Mouse (Mus musculus) kidney, embryonic 14.5 days (tissue): ENCODE results near the gene Six4. TPM values are rescaled to one million over a fixed set of nuclear protein-coding genes. Genes with fewer than 3 reads are reported as not detected.

Experiments used
- ATAC-seq: fragments of 200-750 bp; cut with Nextera tagmentation; 2 replicates; pipeline ENCODE4 v1.8.0; 2017; ENCODE audit warnings: moderate number of reproducible peaks, mild to moderate bottlenecking, moderate TSS enrichment, moderate library complexity; ENCODE audit not compliant: low FRiP score, low TSS enrichment
- H3K27ac ChIP-seq: fragments of 300-500 bp; sonication (generic); 2 replicates; pipeline ENCODE4 v1.5.1; 2014; ENCODE audit warnings: low read depth, mild to moderate bottlenecking, low read length, moderate library complexity, mixed read lengths
- H3K27me3 ChIP-seq: fragments of 300-500 bp; sonication (generic); 2 replicates; pipeline ENCODE4 v1.6.1; 2014; ENCODE audit warnings: mild to moderate bottlenecking, low read length; ENCODE audit not compliant: control insufficient read depth, insufficient read depth
- H3K36me3 ChIP-seq: fragments of 300-500 bp; sonication (generic); 2 replicates; pipeline ENCODE4 v1.6.1; 2014; ENCODE audit warnings: low read length, mixed read lengths; ENCODE audit not compliant: control insufficient read depth, insufficient read depth
- H3K4me1 ChIP-seq: fragments of 300-500 bp; sonication (generic); 2 replicates; pipeline ENCODE4 v1.6.1; 2014; ENCODE audit warnings: low read length, mixed read lengths; ENCODE audit not compliant: control insufficient read depth, insufficient read depth
- H3K4me2 ChIP-seq: fragments of 300-500 bp; sonication (generic); replicated peaks from 2 replicates; pipeline ENCODE4 v1.6.1; 2014; ENCODE audit warnings: low read depth, mild to moderate bottlenecking, low read length
- H3K4me3 ChIP-seq: fragments of 300-500 bp; sonication (generic); 2 replicates; pipeline ENCODE4 v1.5.1; 2014; ENCODE audit warnings: mild to moderate bottlenecking, low read length
- H3K9ac ChIP-seq: fragments of 300-500 bp; sonication (generic); 2 replicates; pipeline ENCODE4 v1.6.1; 2014; ENCODE audit warnings: low read depth, mild to moderate bottlenecking, low read length, moderate library complexity
- H3K9me3 ChIP-seq: fragments of 300-500 bp; sonication (generic); 2 replicates; pipeline ENCODE4 v1.6.1; 2016; ENCODE audit warnings: low read length; ENCODE audit not compliant: control insufficient read depth
- WGBS: fragments of 180-500 bp; shearing (Covaris S2); extraction: QIAGEN DNeasy Blood & Tissue Kit; methylation state at CpG from one replicate; pipeline ENCODE4 v1.1.7; 2014; 5-methylcytosine and 5-hydroxymethylcytosine counted together
- polyA plus RNA-seq: library from polyadenylated mRNA; unstranded; fragments of >200 nt; fragmentation: Nextera tagmentation; extraction: Ambion mirVana; gene quantifications from 2 replicates; pipeline ENCODE4 v1.2.1, GENCODE M21; 2014

The Six4 gene
- polyA plus RNA-seq, 1 experiment from 2014 or later, result 7.5 TPM

- WGBS, result 57% methylated on average over 9 of the region's 9 CpGs
- Histone ChIP-seq H3K9me3 (no peaks in the 10 kb centered on the region), H3K27ac (no peak overlapping the region), H3K4me1 (no peaks in the 10 kb centered on the region), H3K36me3 (no peaks in the 10 kb centered on the region), H3K4me3 (no peak overlapping the region), H3K9ac (no peak overlapping the region), H3K27me3 (peaks cover 8% of the 10 kb centered on the region; the same call in 1 of the 2 replicates), H3K4me2 (no peak overlapping the region)
- no peak for ATAC-seq
Measured at GRCm38 (mm10) chr12:73060805-73061410, 52.3 kb downstream of the Six4 start.

GRCm38 (mm10) chr12:73057492-73057891 lies 55.8 kb downstream of the Six4 start:
- no peak overlapping the region for H3K4me3 ChIP-seq
- 76% methylated on average over 6 of the region's 6 CpGs for WGBS
- H3K36me3 ChIP-seq, result no peaks in the 10 kb centered on the region
- no peak overlapping the region for H3K4me2 ChIP-seq
- H3K9ac ChIP-seq, result no peak overlapping the region
- ATAC-seq, result no peak
- H3K4me1 ChIP-seq, result no peaks in the 10 kb centered on the region
- H3K9me3 ChIP-seq, result no peaks in the 10 kb centered on the region
- H3K27me3 ChIP-seq, result peaks cover 39% of the 10 kb centered on the region
- no peak overlapping the region for H3K27ac ChIP-seq

GRCm38 (mm10) chr12:73055451-73055850 lies 57.8 kb downstream of the Six4 start:
- no peaks in the 10 kb centered on the region for H3K4me1 ChIP-seq
- peaks cover 56% of the 10 kb centered on the region for H3K27me3 ChIP-seq

GRCm38 (mm10) chr12:73054576-73055185 lies 58.6 kb downstream of the Six4 start:
- Histone ChIP-seq H3K27me3 (peaks cover 64% of the 10 kb centered on the region), H3K36me3 (no peaks in the 10 kb centered on the region), H3K27ac (no peak overlapping the region), H3K9me3 (no peaks in the 10 kb centered on the region), H3K4me2 (no peak overlapping the region; the same call in 1 of the 2 replicates), H3K4me1 (no peaks in the 10 kb centered on the region), H3K9ac (no peak overlapping the region), H3K4me3 (no peak overlapping the region; the same call in 1 of the 2 replicates)
- ATAC-seq, result no peak
- 17% methylated on average over 15 of the region's 15 CpGs for WGBS

More at GRCm38 (mm10) chr12:73055451-73055850, 57.8 kb downstream of the Six4 start:
- ATAC-seq, result no peak
- Histone ChIP-seq H3K36me3 (no peaks in the 10 kb centered on the region), H3K4me3 (no peak overlapping the region), H3K4me2 (no peak overlapping the region), H3K9ac (no peak overlapping the region), H3K9me3 (no peaks in the 10 kb centered on the region), H3K27ac (no peak overlapping the region)
- 10% methylated on average over 5 of the region's 5 CpGs for WGBS

GRCm38 (mm10) chr12:73053668-73054241 lies 59.5 kb downstream of the Six4 start, which contains the start of gene Six1:
Six1 (minus strand) TSS chr12:73053887.
- Histone ChIP-seq H3K4me1 (no peaks in the 10 kb centered on the region), H3K27me3 (peaks cover 73% of the 10 kb centered on the region), H3K4me3 (peak within 1 kb of the TSS; percentile 52), H3K27ac (no peak within 1 kb of the TSS), H3K4me2 (peak within 1 kb of the TSS; percentile 86), H3K9me3 (no peaks in the 10 kb centered on the region), H3K9ac (peak within 1 kb of the TSS; percentile 44; the same call in 1 of the 2 replicates), H3K36me3 (no peaks in the 10 kb centered on the region)
- under 1% methylated on average over 41 of the region's 42 CpGs for WGBS
- ATAC-seq, result peak; percentile 93

- no peaks in the 10 kb centered on the region for H3K4me1 ChIP-seq
Measured at GRCm38 (mm10) chr12:73052651-73053591, 60.3 kb downstream of the Six4 start.

GRCm38 (mm10) chr12:73052036-73052650 lies 61.1 kb downstream of the Six4 start:
- Histone ChIP-seq H3K4me2 (no peak overlapping the region; the same call in 1 of the 2 replicates), H3K4me1 (no peaks in the 10 kb centered on the region), H3K9ac (no peak overlapping the region), H3K9me3 (no peaks in the 10 kb centered on the region), H3K27me3 (peaks cover 89% of the 10 kb centered on the region), H3K27ac (no peak overlapping the region), H3K4me3 (peak overlapping the region; percentile 52; the same call in 1 of the 2 replicates), H3K36me3 (no peaks in the 10 kb centered on the region)
- no peak for ATAC-seq
- WGBS, result 5% methylated on average over 19 of the region's 19 CpGs

More at GRCm38 (mm10) chr12:73052651-73053591, 60.3 kb downstream of the Six4 start:
- no peaks in the 10 kb centered on the region for H3K36me3 ChIP-seq
- WGBS, result 3% methylated on average over 34 of the region's 34 CpGs
- no peaks in the 10 kb centered on the region for H3K9me3 ChIP-seq
- peak; percentile 41 for ATAC-seq
- H3K27ac ChIP-seq, result no peak overlapping the region
- peaks cover 81% of the 10 kb centered on the region for H3K27me3 ChIP-seq
- H3K4me3 ChIP-seq, result peak overlapping the region; percentile 52
- H3K4me2 ChIP-seq, result peak overlapping the region; percentile 86
- no peak overlapping the region for H3K9ac ChIP-seq

GRCm38 (mm10) chr12:73050811-73051580 lies 62.3 kb downstream of the Six4 start:
- H3K27me3 ChIP-seq, result peaks cover 94% of the 10 kb centered on the region
- peaks cover 6% of the 10 kb centered on the region; the same call in 1 of the 2 replicates for H3K4me1 ChIP-seq
- H3K36me3 ChIP-seq, result no peaks in the 10 kb centered on the region
- 2% methylated on average over 15 of the region's 15 CpGs for WGBS
- no peak overlapping the region for H3K4me3 ChIP-seq
- H3K9me3 ChIP-seq, result no peaks in the 10 kb centered on the region
- ATAC-seq, result no peak
- H3K4me2 ChIP-seq, result no peak overlapping the region
- no peak overlapping the region for H3K27ac ChIP-seq
- H3K9ac ChIP-seq, result no peak overlapping the region
